Mouse (Mus musculus): Measurements from ENCODE around the gene Syngr2. TPM values are rescaled to one million over a fixed set of nuclear protein-coding genes. Genes with fewer than 3 reads are reported as not detected.

Syngr2 gene
- polyA plus RNA-seq (2012; ENCODE audit: low replicate concordance) = 152 and 162 TPM in 2 replicates

GRCm38 (mm10) chr11:117809407-117810311 lies at the start of gene Syngr2, which contains the start of gene Gm20708:
TSS of gene Syngr2 (plus strand) at chr11:117809668.
TSS of gene Gm20708 (plus strand) at chr11:117809668.

GRCm38 (mm10) chr11:117781993-117782704 lies 27.3 kb upstream of the Syngr2 start, which contains the start of the genes Tmc8 and Tmc6:
TSS of gene Tmc8 (plus strand) at chr11:117782076.
TSS of gene Tmc6 (minus strand) at chr11:117782198.

GRCm38 (mm10) chr11:117797511-117798159 lies 11.8 kb upstream of the Syngr2 start, which contains the start of gene 6030468B19Rik:
TSS of gene 6030468B19Rik (plus strand) at chr11:117797660.

GRCm38 (mm10) chr11:117825333-117826101 lies 16.0 kb downstream of the Syngr2 start, which contains the start of the genes Afmid and Tk1:
TSS of gene Afmid (plus strand) at chr11:117825924.
TSS of gene Tk1 (minus strand) at chr11:117826092.

GRCm38 (mm10) chr11:117848985-117849671 lies 39.7 kb downstream of the Syngr2 start, which contains the start of gene Birc5:
TSS of gene Birc5 (plus strand) at chr11:117849251.

DNA sequence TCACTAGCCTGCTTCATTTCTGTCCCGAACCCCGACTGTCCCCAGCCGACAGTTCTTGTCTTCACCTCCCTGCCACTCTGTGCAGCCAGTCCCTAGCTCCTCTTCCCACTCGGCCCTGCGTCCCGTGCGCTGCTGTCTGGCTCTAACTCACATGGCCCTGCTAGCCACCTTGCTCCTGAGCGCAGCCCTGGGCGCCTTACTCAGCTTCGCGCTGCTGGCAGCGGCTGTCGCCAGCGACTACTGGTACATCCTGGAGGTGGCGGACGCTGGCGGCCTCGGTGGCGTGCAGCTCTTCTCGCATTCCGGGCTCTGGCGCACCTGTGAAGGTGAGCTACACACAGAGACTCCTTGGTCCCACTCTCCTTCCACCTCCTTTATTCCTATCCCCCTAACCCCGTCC lies 51.1 kb downstream of the Syngr2 start, which contains the start of gene Tmem235:
Tmem235 (plus strand) TSS at position 152 of the 400 bp plus-strand sequence.

Other genes starting within 250 kb of the Syngr2 start
- 26.4 and 31.1 TPM in 2 replicates for gene Tnrc6c, start 155.4 kb upstream of the Syngr2 start, polyA plus RNA-seq (2012; ENCODE audit: low replicate concordance)
- 398 and 573 TPM in 2 replicates for gene Tmc8, start 27.6 kb upstream of the Syngr2 start, polyA plus RNA-seq (2012; ENCODE audit: low replicate concordance)
- gene Tmc6, start 27.5 kb upstream of the Syngr2 start, polyA plus RNA-seq (2012; ENCODE audit: low replicate concordance) = 153 and 298 TPM in 2 replicates
- 66.8 and 105 TPM in 2 replicates for gene 6030468B19Rik, start 12.0 kb upstream of the Syngr2 start, polyA plus RNA-seq (2012; ENCODE audit: low replicate concordance)
- 0.69 and 2.2 TPM in 2 replicates for gene Gm20708, start within 50 bp of the Syngr2 start, polyA plus RNA-seq (2012; ENCODE audit: low replicate concordance)
- 2.8 and 18.0 TPM in 2 replicates for gene Afmid, start 16.3 kb downstream of the Syngr2 start, polyA plus RNA-seq (2012; ENCODE audit: low replicate concordance)
- 50.5 and 122 TPM in 2 replicates for gene Tk1, start 16.4 kb downstream of the Syngr2 start, polyA plus RNA-seq (2012; ENCODE audit: low replicate concordance)
- 28.6 and 111 TPM in 2 replicates for gene Birc5, start 39.6 kb downstream of the Syngr2 start, polyA plus RNA-seq (2012; ENCODE audit: low replicate concordance)
- 0.09 TPM in 1 of 2 replicates, not detected in the other for gene Tmem235, start 51.1 kb downstream of the Syngr2 start, polyA plus RNA-seq (2012; ENCODE audit: low replicate concordance)
- gene Tha1, start 63.8 kb downstream of the Syngr2 start, polyA plus RNA-seq (2012; ENCODE audit: low replicate concordance) = 3.1 TPM in 2 replicates
- gene Socs3, start 160.4 kb downstream of the Syngr2 start, polyA plus RNA-seq (2012; ENCODE audit: low replicate concordance) = 47.9 and 48.7 TPM in 2 replicates
- gene Pgs1, start 176.6 kb downstream of the Syngr2 start, polyA plus RNA-seq (2012; ENCODE audit: low replicate concordance) = 28.3 and 38.8 TPM in 2 replicates

Measured in leukemia stem cell, adult 10-12 weeks (primary cell).